Mouse (Mus musculus) adrenal gland, postnatal 25 days (tissue): Measurements from ENCODE around the gene Akr1b10. TPM values are rescaled to one million over a fixed set of nuclear protein-coding genes. Genes with fewer than 3 reads are reported as not detected.
A peak's percentile ranks its signal among the peaks of the same experiment; 100 is the strongest.
"Not testable (repeated sequence)": the region's sequence is repeated elsewhere in the genome, so short reads cannot be mapped to it uniquely, and the experiment has no call there.

Experiments used
- DNase-seq: peaks from one replicate; pipeline ENCODE4 v3.0.0; 2021; ENCODE audit warnings: mixed read lengths
- total RNA-seq: library from RNA; stranded (reverse); gene quantifications from 2 replicates; pipeline ENCODE4 v1.2.3, GENCODE M21; 2021

Gene Akr1b10
- total RNA-seq, 1 experiment from 2014 or later = 127 TPM

- peak; percentile 70 for DNase-seq
Observed at GRCm38 (mm10) chr6:34371700-34372351, 12.2 kb upstream of the Akr1b10 start.

GRCm38 (mm10) chr6:34373841-34374240, 10.2 kb upstream of the Akr1b10 start:
- no peak for DNase-seq

- DNase-seq = not testable (repeated sequence)
Observed at GRCm38 (mm10) chr6:34375888-34376287, 8.1 kb upstream of the Akr1b10 start.

- no peak for DNase-seq
Observed at GRCm38 (mm10) chr6:34383401-34383800, 617 bp upstream of the Akr1b10 start.

GRCm38 (mm10) chr6:34384701-34385370, 818 bp downstream of the Akr1b10 start:
- peak; percentile 82 for DNase-seq

- DNase-seq = no peak
Observed at GRCm38 (mm10) chr6:34388420-34389156, 4.6 kb downstream of the Akr1b10 start.

GRCm38 (mm10) chr6:34395897-34396296, 11.9 kb downstream of the Akr1b10 start:
- peak; percentile 4 for DNase-seq

- no peak for DNase-seq
Observed at GRCm38 (mm10) chr6:34398431-34398830, 14.4 kb downstream of the Akr1b10 start.

GRCm38 (mm10) chr6:34399606-34400220, 15.7 kb downstream of the Akr1b10 start:
- no peak for DNase-seq

GRCm38 (mm10) chr6:34400696-34401095, 16.7 kb downstream of the Akr1b10 start:
- peak; percentile 26 for DNase-seq

- DNase-seq = no peak
Observed at GRCm38 (mm10) chr6:34406746-34407145, 22.7 kb downstream of the Akr1b10 start.

- peak; percentile 40 for DNase-seq
Observed at GRCm38 (mm10) chr6:34407403-34407802, 23.4 kb downstream of the Akr1b10 start.

- DNase-seq = peak; percentile 72
Observed at GRCm38 (mm10) chr6:34412023-34412422, 28.0 kb downstream of the Akr1b10 start, which contains the start of gene Akr1b7. Gene Akr1b7, plus strand, starts transcription at chr6:34412334.

- DNase-seq = no peak
Observed at GRCm38 (mm10) chr6:34412688-34413087, 28.7 kb downstream of the Akr1b10 start.

GRCm38 (mm10) chr6:34413386-34413785, 29.4 kb downstream of the Akr1b10 start:
- DNase-seq = not testable (repeated sequence)

GRCm38 (mm10) chr6:34416521-34416920, 32.5 kb downstream of the Akr1b10 start:
- DNase-seq = peak; percentile 55

- DNase-seq = no peak
Observed at GRCm38 (mm10) chr6:34419071-34419470, 35.1 kb downstream of the Akr1b10 start.

- DNase-seq = no peak
Observed at GRCm38 (mm10) chr6:34439006-34439405, 55.0 kb downstream of the Akr1b10 start.

- DNase-seq = peak; percentile 37
Observed at GRCm38 (mm10) chr6:34441556-34442257, 57.7 kb downstream of the Akr1b10 start.

GRCm38 (mm10) chr6:34443791-34444190, 59.8 kb downstream of the Akr1b10 start:
- no peak for DNase-seq
